Mouse (Mus musculus): ENCODE measurements around the gene Luzp2.
"Not testable (repeated sequence)": the region's sequence is repeated elsewhere in the genome, so short reads cannot be mapped to it uniquely, and the experiment has no call there.

Luzp2 gene

GRCm38 (mm10) chr7:55009173-55009771 is 174.0 kb downstream of the Luzp2 start:
- DNase-seq: no peak

DNA sequence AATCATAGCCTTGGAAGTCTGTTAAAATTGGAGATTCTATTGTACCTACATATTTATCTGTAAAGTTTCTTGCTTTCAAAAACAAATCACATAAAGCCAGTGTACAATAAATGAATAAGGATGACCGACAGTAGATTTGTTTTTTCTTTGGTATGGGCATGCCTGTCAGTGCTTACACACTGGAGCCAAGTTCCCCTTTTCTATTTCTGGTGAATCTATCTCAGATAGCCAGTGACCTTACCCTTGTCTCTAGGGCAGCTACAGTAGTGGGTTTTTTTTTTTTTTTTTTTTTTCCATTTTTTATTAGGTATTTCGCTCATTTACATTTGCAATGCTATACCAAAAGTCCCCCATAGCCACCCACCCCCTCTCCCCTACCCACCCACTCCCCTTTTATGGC is 298.6 kb downstream of the Luzp2 start:
- not testable (repeated sequence) for DNase-seq

DNA sequence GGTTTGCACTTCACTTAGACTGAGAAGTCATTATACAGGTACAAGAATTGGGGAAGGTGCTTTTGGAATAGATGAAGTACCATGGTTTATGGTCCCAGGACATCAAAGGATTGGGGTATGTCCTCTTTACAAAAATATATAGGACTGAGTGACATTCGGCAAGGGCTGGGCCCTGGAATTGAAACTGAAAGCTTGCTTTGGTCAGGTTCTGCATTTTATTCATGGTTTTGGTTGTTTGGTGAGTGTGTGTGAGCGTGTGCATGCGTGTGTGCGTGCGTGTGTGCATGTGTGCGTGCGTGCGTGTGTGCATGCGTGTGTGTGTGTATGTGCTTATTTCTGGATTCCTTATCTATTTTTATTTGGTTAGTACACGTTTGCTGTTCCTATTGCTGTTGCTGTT is 353.6 kb downstream of the Luzp2 start:
- DNase-seq: no peak

GRCm38 (mm10) chr7:55189496-55189895 is 354.2 kb downstream of the Luzp2 start:
- no peak for DNase-seq

- DNase-seq: no peak
These were observed 355.4 kb downstream of the Luzp2 start for GRCm38 (mm10) chr7:55190655-55191054.

DNA sequence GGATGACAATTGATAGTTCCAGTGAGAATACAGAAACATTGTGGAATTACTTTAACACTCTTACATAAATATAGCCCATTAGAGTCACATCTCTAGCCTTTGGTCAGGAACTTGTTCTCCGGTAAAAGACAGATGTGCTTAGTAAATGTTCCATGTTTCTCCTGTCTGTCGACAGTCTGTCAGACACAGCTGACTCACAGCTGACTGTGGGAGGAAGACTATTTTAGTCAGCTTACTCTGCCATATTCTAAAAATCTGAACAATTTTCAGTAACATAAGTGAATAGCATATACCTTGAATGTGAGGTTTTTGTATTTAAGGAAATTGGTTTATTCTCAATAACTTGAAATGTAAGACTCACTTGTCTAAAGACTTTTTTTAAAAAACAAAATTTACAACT is 363.5 kb downstream of the Luzp2 start:
- no peak for DNase-seq

- no peak for DNase-seq
These were observed 387.7 kb downstream of the Luzp2 start for GRCm38 (mm10) chr7:55222997-55223396.

- DNase-seq: no peak
These were observed 394.1 kb downstream of the Luzp2 start for GRCm38 (mm10) chr7:55229407-55229806.

Measured in thymus, postnatal 4 days (tissue).